Mouse (Mus musculus) lung, postnatal 36 days (tissue): ENCODE results near the gene Mlxipl.

Source experiments
- DNase-seq: peaks from one replicate; pipeline ENCODE4 v3.0.0; 2022; ENCODE audit warnings: mixed read lengths

Gene Mlxipl

GRCm38 (mm10) chr5:135186231-135186620, 96.5 kb downstream of the Mlxipl start:
- no peak for DNase-seq

DNA sequence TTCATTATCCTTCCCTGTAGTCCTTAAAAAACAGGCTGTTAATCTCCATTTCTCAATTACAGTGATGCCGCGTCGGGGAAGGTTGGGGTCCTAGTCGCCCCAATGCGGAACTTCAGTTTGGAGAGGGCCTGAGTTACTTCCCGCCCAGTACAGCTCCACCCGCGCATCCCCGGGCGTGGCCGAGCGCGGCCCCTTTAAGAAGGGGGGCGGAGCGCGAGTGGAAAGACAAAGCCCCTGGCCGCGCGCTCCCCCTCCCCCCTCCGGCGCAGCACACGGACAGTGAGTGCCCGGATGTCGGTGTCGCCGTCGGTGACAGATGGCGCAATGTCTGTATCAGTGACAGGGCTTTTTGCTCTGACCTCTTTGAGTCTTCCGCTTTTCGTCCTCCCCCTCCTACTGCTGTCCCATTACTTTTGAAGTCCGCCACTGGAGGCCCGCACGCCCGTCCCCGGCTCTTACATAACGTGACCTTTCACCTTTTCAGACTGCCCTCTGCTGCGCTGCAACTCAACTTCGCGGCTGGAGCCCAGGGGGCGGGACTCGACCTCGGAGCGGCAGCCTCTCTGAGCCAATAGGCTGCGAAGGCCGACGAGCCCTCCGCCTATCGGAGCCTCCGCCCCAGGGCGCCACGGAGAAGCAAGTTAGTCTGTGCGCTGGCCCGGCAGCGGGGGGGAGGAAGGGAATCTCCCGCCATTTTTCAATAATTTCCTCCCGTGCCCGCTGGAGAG, 97.1 kb downstream of the Mlxipl start, which contains the start of gene Baz1b:
TSS of gene Baz1b (plus strand) at position 644 of the 728 bp plus-strand sequence.
- peak; percentile 99 for DNase-seq

GRCm38 (mm10) chr5:135187349-135188213, 97.9 kb downstream of the Mlxipl start:
- peak; percentile 31 for DNase-seq
